Mouse (Mus musculus): ENCODE results near the gene Vmn1r211. TPM values are rescaled to one million over a fixed set of nuclear protein-coding genes. Genes with fewer than 3 reads are reported as not detected.
"Not testable (repeated sequence)": the region's sequence is repeated elsewhere in the genome, so short reads cannot be mapped to it uniquely, and the experiment has no call there.

Vmn1r211 gene
- not detected in 2 replicates for polyA plus RNA-seq (2015; fragmentation: Nextera tagmentation; extraction: Ambion mirVana)

DNA sequence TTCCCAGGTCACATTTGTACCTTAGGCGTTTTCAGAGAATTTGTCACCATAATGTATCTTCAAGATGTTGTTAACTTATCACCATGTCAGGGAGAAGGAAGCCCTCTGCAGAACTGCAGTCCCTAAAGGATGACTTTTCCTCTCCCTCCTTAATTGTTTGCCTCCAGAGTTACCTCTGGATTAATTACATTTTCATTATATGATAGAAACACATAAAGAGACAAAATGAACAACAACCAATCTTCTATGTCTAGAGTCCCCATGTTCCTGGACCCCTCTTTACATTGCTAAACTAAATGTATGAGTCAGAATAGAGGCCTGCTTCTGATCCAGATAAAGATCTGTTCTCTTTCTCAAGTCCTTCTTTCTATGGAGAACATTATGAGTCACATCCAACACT lies at the start of gene Vmn1r211:
Vmn1r211 (minus strand) TSS at position 101 of the 400 bp plus-strand sequence.
- no peak within 1 kb of the TSS for H3K9ac ChIP-seq (ENCODE audit: low read depth, low read length)
- no peak for ATAC-seq
- no peak within 1 kb of the TSS for H3K27ac ChIP-seq (ENCODE audit: low read depth, low read length)
- no peaks in the 10 kb centered on the region for H3K36me3 ChIP-seq (ENCODE audit: control insufficient read depth, insufficient read depth)
- WGBS = 70% methylated on average over 1 of the region's 1 CpGs
- H3K4me3 ChIP-seq (ENCODE audit: low read depth, low read length) = no peak within 1 kb of the TSS
- H3K9me3 ChIP-seq (ENCODE audit: control insufficient read depth) = no peaks in the 10 kb centered on the region
- no peaks in the 10 kb centered on the region for H3K27me3 ChIP-seq (replicated peaks; ENCODE audit: control insufficient read depth, insufficient read depth, low read length)
- no peak within 1 kb of the TSS for H3K4me2 ChIP-seq (replicated peaks; ENCODE audit: low read depth)
- no peaks in the 10 kb centered on the region for H3K4me1 ChIP-seq (replicated peaks; ENCODE audit: control insufficient read depth, insufficient read depth, low read length)
- no peak for TF ChIP-seq CTCF (IDR thresholded peaks at IDR 0.05; ENCODE audit: low read depth)

DNA sequence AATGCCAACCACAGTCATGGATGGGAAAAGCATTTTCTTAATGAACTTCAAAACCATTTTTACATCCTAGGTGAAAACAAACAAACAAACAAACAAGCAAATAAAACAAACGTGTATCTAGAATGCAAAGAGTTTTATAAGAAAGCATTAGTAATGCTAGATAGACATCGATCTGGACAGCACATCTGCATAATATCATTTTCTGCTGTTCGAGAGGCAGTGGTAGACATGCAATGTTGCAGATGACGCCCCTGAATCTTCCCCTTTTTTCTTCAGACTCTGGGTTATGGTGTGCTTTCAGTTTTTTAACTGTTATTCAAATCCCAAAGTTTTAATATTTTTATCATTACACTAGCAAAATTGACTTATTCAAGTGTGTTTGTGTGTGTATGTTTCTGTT lies 26.7 kb upstream of the Vmn1r211 start, which contains the start of gene Vmn1r212:
Vmn1r212 (minus strand) TSS at position 101 of the 400 bp plus-strand sequence.
- no peaks in the 10 kb centered on the region for H3K9me3 ChIP-seq (ENCODE audit: control insufficient read depth)
- no peaks in the 10 kb centered on the region for H3K27me3 ChIP-seq (replicated peaks; ENCODE audit: control insufficient read depth, insufficient read depth, low read length)
- H3K9ac ChIP-seq (ENCODE audit: low read depth, low read length) = no peak within 1 kb of the TSS
- no peaks in the 10 kb centered on the region for H3K36me3 ChIP-seq (ENCODE audit: control insufficient read depth, insufficient read depth)
- ATAC-seq = no peak
- 77% methylated on average over 4 of the region's 4 CpGs for WGBS
- H3K27ac ChIP-seq (ENCODE audit: low read depth, low read length) = no peak within 1 kb of the TSS
- no peak for TF ChIP-seq CTCF (IDR thresholded peaks at IDR 0.05; ENCODE audit: low read depth)
- H3K4me3 ChIP-seq (ENCODE audit: low read depth, low read length) = no peak within 1 kb of the TSS
- no peaks in the 10 kb centered on the region for H3K4me1 ChIP-seq (replicated peaks; ENCODE audit: control insufficient read depth, insufficient read depth, low read length)
- H3K4me2 ChIP-seq (replicated peaks; ENCODE audit: low read depth) = no peak within 1 kb of the TSS

DNA sequence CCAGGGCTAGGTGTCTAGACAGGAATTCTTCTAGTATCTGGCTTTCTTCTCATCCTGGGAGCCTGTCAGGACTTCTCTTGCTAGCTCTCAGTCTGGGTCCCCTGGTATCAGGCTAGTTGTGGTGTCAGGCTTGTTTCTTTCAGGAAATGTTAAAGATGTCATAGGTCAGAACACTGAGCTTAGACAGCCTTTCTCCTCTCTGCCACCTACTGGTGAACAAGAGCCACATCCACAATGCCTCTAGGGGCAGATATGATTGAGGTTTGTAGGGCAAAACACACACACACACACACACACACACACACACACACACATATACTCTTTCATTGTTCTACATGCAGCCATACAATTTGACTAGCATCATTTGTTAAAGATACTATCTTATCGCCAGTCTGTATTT lies 21.9 kb upstream of the Vmn1r211 start:
- TF ChIP-seq CTCF (IDR thresholded peaks at IDR 0.05; ENCODE audit: low read depth) = peak; percentile 37
- H3K4me3 ChIP-seq (ENCODE audit: low read depth, low read length) = no peak overlapping the region
- no peaks in the 10 kb centered on the region for H3K9me3 ChIP-seq (ENCODE audit: control insufficient read depth)
- no peak overlapping the region for H3K9ac ChIP-seq (ENCODE audit: low read depth, low read length)
- no peaks in the 10 kb centered on the region for H3K4me1 ChIP-seq (replicated peaks; ENCODE audit: control insufficient read depth, insufficient read depth, low read length)
- H3K27me3 ChIP-seq (replicated peaks; ENCODE audit: control insufficient read depth, insufficient read depth, low read length) = no peaks in the 10 kb centered on the region
- no peak for ATAC-seq
- H3K36me3 ChIP-seq (ENCODE audit: control insufficient read depth, insufficient read depth) = no peaks in the 10 kb centered on the region
- no peak overlapping the region for H3K27ac ChIP-seq (ENCODE audit: low read depth, low read length)
- 96% methylated on average over 1 of the region's 1 CpGs for WGBS
- no peak overlapping the region for H3K4me2 ChIP-seq (replicated peaks; ENCODE audit: low read depth)

DNA sequence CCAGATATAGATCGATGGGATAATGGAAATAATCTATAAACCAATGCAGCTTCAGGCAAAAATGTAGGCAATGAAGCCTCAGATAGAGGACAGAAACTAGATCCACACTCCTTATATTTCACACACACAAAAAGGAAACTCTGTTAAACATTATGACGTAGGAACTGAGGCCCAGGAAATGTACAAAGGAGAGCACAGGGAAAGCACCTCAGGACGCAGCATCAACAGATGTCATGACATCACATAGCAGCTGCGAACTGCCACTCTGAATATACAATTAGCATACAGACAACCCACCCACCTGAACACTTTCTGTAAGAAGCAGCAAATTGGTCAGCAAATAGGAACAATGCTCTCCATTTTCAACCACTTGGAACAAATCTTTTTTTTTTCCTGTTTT lies 2.6 kb downstream of the Vmn1r211 start:
- Histone ChIP-seq H3K4me3 (ENCODE audit: low read depth, low read length) (no peak overlapping the region), H3K27ac (ENCODE audit: low read depth, low read length) (no peak overlapping the region), H3K4me1 (replicated peaks; ENCODE audit: control insufficient read depth, insufficient read depth, low read length) (no peaks in the 10 kb centered on the region), H3K9ac (ENCODE audit: low read depth, low read length) (no peak overlapping the region), H3K4me2 (replicated peaks; ENCODE audit: low read depth) (no peak overlapping the region), H3K9me3 (ENCODE audit: control insufficient read depth) (no peaks in the 10 kb centered on the region), H3K36me3 (ENCODE audit: control insufficient read depth, insufficient read depth) (no peaks in the 10 kb centered on the region), H3K27me3 (replicated peaks; ENCODE audit: control insufficient read depth, insufficient read depth, low read length) (no peaks in the 10 kb centered on the region)
- TF ChIP-seq CTCF (IDR thresholded peaks at IDR 0.05; ENCODE audit: low read depth) = no peak
- 74% methylated on average over 4 of the region's 4 CpGs for WGBS
- ATAC-seq = no peak

DNA sequence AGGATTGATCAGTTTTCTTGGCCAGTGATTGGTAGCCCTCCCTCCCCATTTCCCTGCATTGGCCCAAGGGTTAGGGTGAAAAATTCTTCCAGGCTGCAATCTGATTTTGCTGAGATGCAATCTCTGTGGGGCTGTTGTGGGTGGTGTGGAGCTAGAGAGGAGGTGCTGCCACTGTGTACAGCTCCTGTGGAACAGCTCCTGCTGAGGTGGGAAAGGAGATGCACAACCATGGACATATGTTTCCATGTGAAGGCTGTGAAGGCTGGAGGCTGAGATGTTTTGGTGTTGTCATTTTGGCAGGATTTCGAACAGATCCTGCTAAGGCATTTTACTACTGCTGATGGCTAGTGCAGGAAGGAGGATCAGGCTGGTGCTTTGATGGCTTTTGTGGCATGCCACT lies 10.6 kb downstream of the Vmn1r211 start:
- 82% methylated on average over 1 of the region's 1 CpGs for WGBS
- no peak overlapping the region for H3K27ac ChIP-seq (ENCODE audit: low read depth, low read length)
- no peaks in the 10 kb centered on the region for H3K4me1 ChIP-seq (replicated peaks; ENCODE audit: control insufficient read depth, insufficient read depth, low read length)
- H3K4me2 ChIP-seq (replicated peaks; ENCODE audit: low read depth) = no peak overlapping the region
- H3K27me3 ChIP-seq (replicated peaks; ENCODE audit: control insufficient read depth, insufficient read depth, low read length) = no peaks in the 10 kb centered on the region
- no peak for ATAC-seq
- no peaks in the 10 kb centered on the region for H3K36me3 ChIP-seq (ENCODE audit: control insufficient read depth, insufficient read depth)
- H3K4me3 ChIP-seq (ENCODE audit: low read depth, low read length) = no peak overlapping the region
- no peaks in the 10 kb centered on the region for H3K9me3 ChIP-seq (ENCODE audit: control insufficient read depth)
- no peak overlapping the region for H3K9ac ChIP-seq (ENCODE audit: low read depth, low read length)
- no peak for TF ChIP-seq CTCF (IDR thresholded peaks at IDR 0.05; ENCODE audit: low read depth)

DNA sequence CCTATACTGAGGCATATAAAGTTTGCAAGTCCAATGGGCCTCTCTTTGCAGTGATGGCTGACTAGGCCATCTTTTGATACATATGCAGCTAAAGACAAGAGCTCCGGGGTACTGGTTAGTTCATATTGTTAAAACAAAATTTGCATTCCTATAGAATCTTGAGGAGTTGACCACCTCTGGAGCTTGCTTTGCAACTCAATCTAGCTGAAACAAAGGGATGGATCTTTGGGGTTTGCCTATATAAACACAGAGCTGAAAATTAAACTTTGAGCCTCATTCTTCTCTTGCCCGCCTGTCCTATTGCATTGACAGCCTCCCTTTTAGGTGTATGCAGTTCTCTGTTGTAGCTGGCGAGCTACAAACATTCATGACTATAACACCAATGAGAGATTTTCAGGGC lies 13.1 kb downstream of the Vmn1r211 start:
- not testable (repeated sequence) for H3K4me3 ChIP-seq (ENCODE audit: low read depth, low read length); H3K4me1 ChIP-seq (replicated peaks; ENCODE audit: control insufficient read depth, insufficient read depth, low read length); H3K9me3 ChIP-seq (ENCODE audit: control insufficient read depth); H3K9ac ChIP-seq (ENCODE audit: low read depth, low read length); H3K4me2 ChIP-seq (replicated peaks; ENCODE audit: low read depth); H3K36me3 ChIP-seq (ENCODE audit: control insufficient read depth, insufficient read depth); ATAC-seq; H3K27me3 ChIP-seq (replicated peaks; ENCODE audit: control insufficient read depth, insufficient read depth, low read length); H3K27ac ChIP-seq (ENCODE audit: low read depth, low read length)
- WGBS = 73% methylated on average over 3 of the region's 3 CpGs

DNA sequence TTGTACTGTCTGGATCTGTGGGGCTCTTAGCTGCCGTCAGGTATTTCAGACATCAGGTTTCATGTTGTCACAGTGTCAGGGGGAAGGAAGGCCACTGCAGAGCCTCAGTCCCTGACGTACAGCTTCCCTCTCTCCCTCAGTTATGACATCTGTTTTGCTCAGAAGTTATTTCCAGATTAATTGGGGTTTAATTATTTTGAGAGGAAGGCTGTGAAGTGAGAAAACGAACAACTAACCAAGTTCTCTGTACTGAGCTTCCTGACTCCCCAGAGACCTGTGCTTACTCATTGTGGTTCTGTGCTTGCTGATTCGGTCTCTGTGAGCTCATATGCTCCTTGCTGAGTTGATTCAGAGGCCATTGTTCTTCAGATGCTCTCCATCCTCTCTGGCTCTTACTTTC lies 26.1 kb downstream of the Vmn1r211 start, which contains the start of gene Vmn1r210:
Vmn1r210 (minus strand) TSS at position 101 of the 400 bp plus-strand sequence.
- no peak for ATAC-seq
- Histone ChIP-seq H3K36me3 (ENCODE audit: control insufficient read depth, insufficient read depth) (no peaks in the 10 kb centered on the region), H3K9ac (ENCODE audit: low read depth, low read length) (no peak within 1 kb of the TSS), H3K27me3 (replicated peaks; ENCODE audit: control insufficient read depth, insufficient read depth, low read length) (no peaks in the 10 kb centered on the region), H3K27ac (ENCODE audit: low read depth, low read length) (no peak within 1 kb of the TSS), H3K4me1 (replicated peaks; ENCODE audit: control insufficient read depth, insufficient read depth, low read length) (no peaks in the 10 kb centered on the region), H3K9me3 (ENCODE audit: control insufficient read depth) (no peaks in the 10 kb centered on the region), H3K4me3 (ENCODE audit: low read depth, low read length) (no peak within 1 kb of the TSS), H3K4me2 (replicated peaks; ENCODE audit: low read depth) (no peak within 1 kb of the TSS)
- TF ChIP-seq CTCF (IDR thresholded peaks at IDR 0.05; ENCODE audit: low read depth) = no peak
- WGBS = 51% methylated on average over 4 of the region's 4 CpGs

DNA sequence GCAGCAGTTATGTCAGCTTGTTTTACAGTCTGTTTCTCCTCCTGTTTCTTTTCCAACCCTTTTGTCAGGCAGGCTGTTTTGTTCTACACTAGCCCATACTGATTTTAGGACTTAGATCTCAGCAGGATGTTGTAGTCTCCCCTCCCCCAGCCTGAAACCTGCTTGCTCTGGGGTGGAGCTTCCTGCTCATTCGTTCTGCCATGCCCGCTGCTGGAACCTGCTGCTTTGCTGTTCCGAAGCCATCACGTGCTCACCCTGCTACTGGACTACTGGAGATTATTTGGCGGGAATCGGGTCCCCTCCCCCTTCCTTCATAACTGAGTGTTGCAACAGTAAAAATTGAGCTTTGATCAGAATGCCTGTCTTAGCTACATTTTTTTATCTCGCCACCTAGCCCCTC lies 28.0 kb downstream of the Vmn1r211 start:
- H3K4me1 ChIP-seq (replicated peaks; ENCODE audit: control insufficient read depth, insufficient read depth, low read length); H3K4me2 ChIP-seq (replicated peaks; ENCODE audit: low read depth); H3K27me3 ChIP-seq (replicated peaks; ENCODE audit: control insufficient read depth, insufficient read depth, low read length); H3K27ac ChIP-seq (ENCODE audit: low read depth, low read length); H3K9ac ChIP-seq (ENCODE audit: low read depth, low read length); H3K4me3 ChIP-seq (ENCODE audit: low read depth, low read length); ATAC-seq; H3K36me3 ChIP-seq (ENCODE audit: control insufficient read depth, insufficient read depth); H3K9me3 ChIP-seq (ENCODE audit: control insufficient read depth): not testable (repeated sequence)
- 39% methylated on average over 7 of the region's 7 CpGs for WGBS

DNA sequence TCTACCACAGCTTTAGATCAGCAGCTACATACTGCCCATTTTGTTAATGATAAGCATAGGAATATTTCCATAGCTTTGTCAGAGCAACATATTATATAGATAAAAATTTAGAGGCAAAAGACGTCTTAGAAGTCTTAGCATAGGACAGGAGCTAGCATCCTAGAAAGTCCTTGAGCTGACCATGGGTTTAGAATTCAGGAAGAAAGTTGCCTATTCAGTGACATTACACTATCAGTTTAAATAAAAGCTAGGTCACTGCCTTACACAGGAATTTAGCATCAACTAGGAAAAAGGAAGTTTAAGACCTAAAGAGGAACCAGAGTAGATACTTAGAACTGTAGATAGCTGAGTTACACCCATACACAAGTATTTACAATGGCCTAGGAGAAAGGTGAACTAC lies 35.8 kb downstream of the Vmn1r211 start:
- H3K9ac ChIP-seq (ENCODE audit: low read depth, low read length); H3K27me3 ChIP-seq (replicated peaks; ENCODE audit: control insufficient read depth, insufficient read depth, low read length); H3K36me3 ChIP-seq (ENCODE audit: control insufficient read depth, insufficient read depth); H3K27ac ChIP-seq (ENCODE audit: low read depth, low read length); H3K4me2 ChIP-seq (replicated peaks; ENCODE audit: low read depth); ATAC-seq; H3K4me1 ChIP-seq (replicated peaks; ENCODE audit: control insufficient read depth, insufficient read depth, low read length); H3K4me3 ChIP-seq (ENCODE audit: low read depth, low read length); H3K9me3 ChIP-seq (ENCODE audit: control insufficient read depth): not testable (repeated sequence)
- 76% methylated on average over 1 of the region's 1 CpGs for WGBS
